Mouse (Mus musculus) bone marrow macrophage, adult 2 months (primary cell): ENCODE data around the gene Gm20388. TPM values are rescaled to one million over a fixed set of nuclear protein-coding genes. Genes with fewer than 3 reads are reported as not detected.
A peak's percentile ranks its signal among the peaks of the same experiment; 100 is the strongest.

Source experiments
- H3K27ac ChIP-seq: 2 replicates; pipeline ENCODE4 v1.5.1; 2012; ENCODE audit warnings: low read depth, low read length; ENCODE audit not compliant: insufficient read depth
- H3K4me1 ChIP-seq: 2 replicates; pipeline ENCODE4 v1.6.1; 2012; ENCODE audit warnings: low read length; ENCODE audit not compliant: control insufficient read depth, insufficient read depth
- H3K4me3 ChIP-seq: 2 replicates; pipeline ENCODE4 v1.5.1; 2012; ENCODE audit warnings: mild to moderate bottlenecking, low read length, moderate library complexity; ENCODE audit not compliant: insufficient read depth
- CTCF ChIP-seq: IDR thresholded peaks from 2 replicates; pipeline ENCODE4 v1.5.1; 2012; ENCODE audit warnings: low read depth, mild to moderate bottlenecking, low read length, moderate library complexity
- POLR2A ChIP-seq: IDR thresholded peaks from 2 replicates; pipeline ENCODE4 v1.6.1; 2012; ENCODE audit warnings: mild to moderate bottlenecking, low read depth, low read length, borderline replicate concordance
- polyA plus RNA-seq: library from polyadenylated mRNA; stranded (reverse); fragments of >200 nt; gene quantifications from 2 replicates; pipeline ENCODE4 v1.2.4, GENCODE M21; 2012; ENCODE audit not compliant: missing spikeins, insufficient read depth, insufficient read length

The Gm20388 gene
- polyA plus RNA-seq, 1 experiment = 32.7 TPM

GRCm38 (mm10) chr8:120066226-120066625, 155.6 kb downstream of the Gm20388 start:
- Histone ChIP-seq H3K27ac (no peak overlapping the region), H3K4me3 (no peak overlapping the region), H3K4me1 (0 out of 2 replicates have a peak, but pooled peaks cover 2% of the 10 kb centered on the region)
- no peak for TF ChIP-seq CTCF
- TF ChIP-seq POLR2A = no peak

- no peak for TF ChIP-seq CTCF
- no peak for TF ChIP-seq POLR2A
- 0 out of 2 replicates have a peak, but pooled peaks cover 2% of the 10 kb centered on the region for H3K4me1 ChIP-seq
- no peak overlapping the region for H3K4me3 ChIP-seq
- no peak overlapping the region for H3K27ac ChIP-seq
These were observed 157.5 kb downstream of the Gm20388 start for GRCm38 (mm10) chr8:120067936-120068668.

GRCm38 (mm10) chr8:120071684-120072083, 161.0 kb downstream of the Gm20388 start:
- TF ChIP-seq POLR2A = no peak
- peak; percentile 94 for TF ChIP-seq CTCF
- Histone ChIP-seq H3K27ac (no peak overlapping the region), H3K4me3 (no peak overlapping the region), H3K4me1 (no peaks in the 10 kb centered on the region)

GRCm38 (mm10) chr8:120072259-120072658, 161.6 kb downstream of the Gm20388 start:
- TF ChIP-seq CTCF (no peak), POLR2A (no peak)
- no peak overlapping the region for H3K27ac ChIP-seq
- no peak overlapping the region for H3K4me3 ChIP-seq
- no peaks in the 10 kb centered on the region for H3K4me1 ChIP-seq

GRCm38 (mm10) chr8:120072827-120073226, 162.2 kb downstream of the Gm20388 start:
- TF ChIP-seq POLR2A = no peak
- no peak for TF ChIP-seq CTCF
- H3K27ac ChIP-seq = no peak overlapping the region
- no peaks in the 10 kb centered on the region for H3K4me1 ChIP-seq
- H3K4me3 ChIP-seq = no peak overlapping the region

GRCm38 (mm10) chr8:120074516-120074915, 163.9 kb downstream of the Gm20388 start:
- Histone ChIP-seq H3K27ac (no peak overlapping the region), H3K4me1 (no peaks in the 10 kb centered on the region), H3K4me3 (no peak overlapping the region)
- no peak for TF ChIP-seq CTCF
- TF ChIP-seq POLR2A = no peak

- no peaks in the 10 kb centered on the region for H3K4me1 ChIP-seq
- no peak for TF ChIP-seq POLR2A
- TF ChIP-seq CTCF = no peak
- H3K27ac ChIP-seq = no peak overlapping the region
- H3K4me3 ChIP-seq = no peak overlapping the region
These were observed 164.7 kb downstream of the Gm20388 start for GRCm38 (mm10) chr8:120075347-120075746.

- H3K4me3 ChIP-seq = no peak overlapping the region
- TF ChIP-seq POLR2A (no peak), CTCF (peak; percentile 61; the same call in 1 of the 2 replicates)
- no peak overlapping the region for H3K27ac ChIP-seq
These were observed 167.4 kb downstream of the Gm20388 start for GRCm38 (mm10) chr8:120078080-120078479.

GRCm38 (mm10) chr8:120079361-120079760, 168.7 kb downstream of the Gm20388 start:
- no peak overlapping the region for H3K4me3 ChIP-seq
- H3K4me1 ChIP-seq = no peaks in the 10 kb centered on the region
- H3K27ac ChIP-seq = no peak overlapping the region
- TF ChIP-seq CTCF (no peak), POLR2A (no peak)

More at GRCm38 (mm10) chr8:120078080-120078479, 167.4 kb downstream of the Gm20388 start:
- no peaks in the 10 kb centered on the region for H3K4me1 ChIP-seq

- TF ChIP-seq POLR2A = no peak
- TF ChIP-seq CTCF = no peak
- Histone ChIP-seq H3K4me1 (no peaks in the 10 kb centered on the region), H3K27ac (no peak overlapping the region), H3K4me3 (no peak overlapping the region)
These were observed 172.6 kb downstream of the Gm20388 start for GRCm38 (mm10) chr8:120083261-120083660.
